Mouse (Mus musculus): ENCODE data around the gene Slc9c1.

- TF ChIP-seq CTCF (IDR thresholded peaks at IDR 0.05; ENCODE audit: low read depth, low read length) (no peak), POLR2A (IDR thresholded peaks at IDR 0.05; ENCODE audit: extremely low read depth, insufficient read depth, low read length) (no peak)
These were observed 44.8 kb downstream of the Slc9c1 start for GRCm38 (mm10) chr16:45579883-45580282.

Measured in liver, adult 2 months (tissue).